Mouse (Mus musculus): ENCODE results near the gene Agbl4.

Agbl4 gene

GRCm38 (mm10) chr4:111447918-111448317, 1050.5 kb downstream of the Agbl4 start:
- no peak for DNase-seq (ENCODE audit: low spot score)

GRCm38 (mm10) chr4:111448586-111448985, 1051.1 kb downstream of the Agbl4 start:
- no peak for DNase-seq (ENCODE audit: low spot score)

- no peak for DNase-seq (ENCODE audit: low spot score)
Observed at GRCm38 (mm10) chr4:111449442-111450199, 1052.2 kb downstream of the Agbl4 start.

- DNase-seq (ENCODE audit: low spot score) = no peak
Observed at GRCm38 (mm10) chr4:111451283-111451918, 1053.9 kb downstream of the Agbl4 start.

- DNase-seq (ENCODE audit: low spot score) = no peak
Observed at GRCm38 (mm10) chr4:111452192-111452591, 1054.7 kb downstream of the Agbl4 start.

GRCm38 (mm10) chr4:111453275-111453674, 1055.8 kb downstream of the Agbl4 start:
- DNase-seq (ENCODE audit: low spot score) = no peak

- DNase-seq (ENCODE audit: low spot score) = no peak
Observed at GRCm38 (mm10) chr4:111455621-111456020, 1058.2 kb downstream of the Agbl4 start.

- no peak for DNase-seq (ENCODE audit: low spot score)
Observed at GRCm38 (mm10) chr4:111457568-111457967, 1060.1 kb downstream of the Agbl4 start.

- DNase-seq (ENCODE audit: low spot score) = no peak
Observed at GRCm38 (mm10) chr4:111467293-111467773, 1069.9 kb downstream of the Agbl4 start.

GRCm38 (mm10) chr4:111467796-111468195, 1070.3 kb downstream of the Agbl4 start:
- no peak for DNase-seq (ENCODE audit: low spot score)

GRCm38 (mm10) chr4:111469847-111470246, 1072.4 kb downstream of the Agbl4 start:
- DNase-seq (ENCODE audit: low spot score) = no peak

- no peak for DNase-seq (ENCODE audit: low spot score)
Observed at GRCm38 (mm10) chr4:111471726-111472125, 1074.3 kb downstream of the Agbl4 start.

- no peak for DNase-seq (ENCODE audit: low spot score)
Observed at GRCm38 (mm10) chr4:111472511-111472910, 1075.0 kb downstream of the Agbl4 start.

GRCm38 (mm10) chr4:111473014-111473413, 1075.6 kb downstream of the Agbl4 start:
- DNase-seq (ENCODE audit: low spot score) = no peak

GRCm38 (mm10) chr4:111475374-111475971, 1078.0 kb downstream of the Agbl4 start:
- no peak for DNase-seq (ENCODE audit: low spot score)

GRCm38 (mm10) chr4:111477507-111477906, 1080.0 kb downstream of the Agbl4 start:
- DNase-seq (ENCODE audit: low spot score) = no peak

GRCm38 (mm10) chr4:111483499-111483898, 1086.0 kb downstream of the Agbl4 start:
- DNase-seq (ENCODE audit: low spot score) = no peak

- DNase-seq (ENCODE audit: low spot score) = no peak
Observed at GRCm38 (mm10) chr4:111485189-111485588, 1087.7 kb downstream of the Agbl4 start.

- no peak for DNase-seq (ENCODE audit: low spot score)
Observed at GRCm38 (mm10) chr4:111486187-111486586, 1088.7 kb downstream of the Agbl4 start.

GRCm38 (mm10) chr4:111487233-111487843, 1089.9 kb downstream of the Agbl4 start:
- no peak for DNase-seq (ENCODE audit: low spot score)

GRCm38 (mm10) chr4:111493750-111494404, 1096.4 kb downstream of the Agbl4 start:
- peak; percentile 72 for DNase-seq (ENCODE audit: low spot score)

GRCm38 (mm10) chr4:111495949-111496348, 1098.5 kb downstream of the Agbl4 start:
- peak; percentile 92 for DNase-seq (ENCODE audit: low spot score)
